In the genomic region with DNA sequence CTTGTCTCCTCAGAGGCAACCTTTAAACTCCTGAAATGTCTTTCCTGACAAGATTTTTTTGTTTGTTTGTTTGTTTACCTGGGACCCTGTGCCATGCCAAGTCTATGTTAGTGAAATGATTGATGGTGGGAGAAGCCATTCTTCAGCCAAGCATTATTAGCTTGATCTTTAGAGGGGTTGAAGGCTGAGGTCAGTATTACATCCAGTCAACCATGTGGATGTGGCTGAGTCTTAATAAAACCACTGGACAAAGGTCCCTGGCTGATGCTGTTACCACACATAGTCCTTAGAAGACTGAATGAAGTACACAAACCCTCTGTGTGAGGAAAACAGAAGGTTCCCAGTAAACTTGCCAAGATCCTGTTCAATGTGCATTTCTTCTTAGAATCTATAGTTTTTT, we compare ENCODE assay signal across 26 mouse cellular contexts. TPM values are rescaled to one million over a fixed set of nuclear protein-coding genes. Genes with fewer than 3 reads are reported as not detected.
DNase-seq lines count a peak whose midpoint lies in the region; TF ChIP-seq lines count a peak whose summit lies in the region.
"Had no signal": no experiment of that assay in that cellular context is flagged by ENCODE, and none has a peak within 500 bp of the region (broad histone marks: within the 10 kb centered on the region; RNA-seq: fewer than 3 reads in every experiment).

No protein-coding gene starts in this region.

- H3K4me3 ChIP-seq in kidney, adult 2 months (ENCODE audit: insufficient read depth, low read depth, low read length), result no peak overlapping the region
- H3K4me3 ChIP-seq: embryonic facial prominence, embryonic 13.5 days; embryonic facial prominence, embryonic 15.5 days; erythroblast, embryonic 14.5 days; forebrain, embryonic 10.5 days; forebrain, embryonic 12.5 days had no signal

- peak; percentile 56 for DNase-seq in kidney, adult 11 months
- no peak for DNase-seq in kidney, postnatal 4 days
- peak; percentile 82 for DNase-seq in kidney, adult 2 months
- DNase-seq in kidney, postnatal 10 days, result no peak
- DNase-seq in kidney, adult 9 months, result peak; percentile 82
- DNase-seq in kidney, postnatal 14 days, result peak; percentile 10
- DNase-seq in lung, postnatal 25 days (ENCODE audit: low spot score), result no peak
- no peak for DNase-seq in adrenal gland, adult 2 months
- DNase-seq: adrenal gland, postnatal 10 days; adrenal gland, postnatal 25 days; B cell, adult 2 months; cerebellum, adult 11 months; cerebellum, adult 18-20 months; cerebellum, adult 8-10 months; cerebellum, adult 9-11 months; cerebellum, postnatal 14 days; cerebellum, postnatal 36 days; embryo, embryonic 11 days had no signal

- H3K27me3 ChIP-seq in kidney, adult 2 months (replicated peaks; ENCODE audit: control insufficient read depth, insufficient read depth, low read length), result no peaks in the 10 kb centered on the region
- H3K27me3 ChIP-seq: CH12.LX; embryonic facial prominence, embryonic 13.5 days; embryonic facial prominence, embryonic 15.5 days; forebrain, embryonic 12.5 days had no signal

- no peaks in the 10 kb centered on the region for H3K36me3 ChIP-seq in kidney, adult 2 months (ENCODE audit: control insufficient read depth, insufficient read depth, low read length)
- H3K36me3 ChIP-seq: embryonic facial prominence, embryonic 13.5 days; embryonic facial prominence, embryonic 15.5 days; forebrain, embryonic 10.5 days; forebrain, embryonic 12.5 days; G1E had no signal

- peak overlapping the region; percentile 92 for H3K27ac ChIP-seq in kidney, adult 2 months (ENCODE audit: insufficient read depth, low read depth, low read length)
- H3K27ac ChIP-seq: embryonic facial prominence, embryonic 13.5 days; embryonic facial prominence, embryonic 15.5 days; forebrain, embryonic 10.5 days; forebrain, embryonic 12.5 days had no signal

- no peak for TF ChIP-seq POLR2A in kidney, adult 2 months (IDR thresholded peaks at IDR 0.05; ENCODE audit: low read depth, low read length)

- H3K4me1 ChIP-seq in kidney, adult 2 months (ENCODE audit: control insufficient read depth, insufficient read depth, low read length), result no peaks in the 10 kb centered on the region; the same call in 1 of the 2 replicates
- H3K4me1 ChIP-seq: embryonic facial prominence, embryonic 13.5 days; embryonic facial prominence, embryonic 15.5 days; forebrain, embryonic 10.5 days; forebrain, embryonic 12.5 days had no signal

- TF ChIP-seq CTCF in kidney, adult 2 months (conservative IDR thresholded peaks at IDR 0.05; ENCODE audit: insufficient read depth, insufficient read length, low read depth, low read length), result no peak

RNA-seq across cellular contexts. Expression of gene Satb2, which starts 40.5 kb away (rescaled TPM):
- 4.7 and 5.4 TPM in 2 replicates for polyA plus RNA-seq in kidney, adult 2 months (2012; rRNA removed)
- 1 to 10 TPM; 2.1 to 2.3 TPM for total RNA-seq in adrenal gland, adult 2 months (2021)
- 0.52 and 1.1 TPM in 2 replicates for polyA plus RNA-seq in adrenal gland, adult 2 months (2012; rRNA removed)
- polyA plus RNA-seq: CD4-positive, CD25-positive, alpha-beta regulatory T cell, adult 4 months; erythroblast, embryonic 14.5 days; G1E had no signal

Comparison
In these comparisons a context has a peak if more than half of its experiments do, and no peak if none do; other contexts are left out.
1. DNase-seq: peak in kidney, adult 11 months (single experiment), kidney, adult 2 months (single experiment), kidney, adult 9 months (single experiment) and kidney, postnatal 14 days (single experiment); none in kidney, postnatal 4 days (0 of 2), kidney, postnatal 10 days (single experiment), lung, postnatal 25 days (single experiment) and adrenal gland, adult 2 months (single experiment).